Mouse (Mus musculus) MEL (cell line): ENCODE measurements around the gene Mrtfa. TPM values are rescaled to one million over a fixed set of nuclear protein-coding genes. Genes with fewer than 3 reads are reported as not detected.

ENCODE experiments used
- DNase-seq: peaks from one replicate; pipeline ENCODE4 v3.0.0; 2011; ENCODE audit warnings: low read depth, low spot score
- H3K27ac ChIP-seq: 2 replicates; pipeline ENCODE4 v1.5.1; 2012; ENCODE audit warnings: low read depth, mild to moderate bottlenecking, control low read depth, low read length, moderate library complexity; ENCODE audit not compliant: control insufficient read depth
- H3K27me3 ChIP-seq, 2 experiments: fragments of 150-350 bp in 1 of 2; sonication (generic) in 1 of 2; 2 replicates each; pipeline ENCODE4 v1.6.1; 2012; ENCODE audit warnings: low read length in 2 of 2, mild to moderate bottlenecking in 2 of 2, improper control_type of control experiment in 1 of 2, moderate library complexity in 1 of 2; ENCODE audit not compliant: insufficient read depth in 2 of 2, control insufficient read depth in 1 of 2
- H3K36me3 ChIP-seq, 2 experiments: 2 replicates each; pipeline ENCODE4 v1.6.1; 2012 to 2014; ENCODE audit warnings: low read length in 2 of 2, improper control_type of control experiment in 1 of 2, inconsistent platforms in 1 of 2, mild to moderate bottlenecking in 1 of 2; ENCODE audit not compliant: insufficient read depth in 2 of 2, control insufficient read depth in 1 of 2
- H3K4me1 ChIP-seq, 2 experiments: fragments of 150-350 bp in 1 of 2; sonication (generic) in 1 of 2; 2 replicates each; pipeline ENCODE4 v1.6.1; 2012; ENCODE audit warnings: low read length in 2 of 2, improper control_type of control experiment in 1 of 2, mild to moderate bottlenecking in 1 of 2; ENCODE audit not compliant: insufficient read depth in 2 of 2, control insufficient read depth in 1 of 2
- H3K4me3 ChIP-seq, 2 experiments: fragments of 150-350 bp in 1 of 2; sonication (generic) in 1 of 2; 2 replicates each; pipeline ENCODE4 v1.5.1; 2012; ENCODE audit warnings: low read depth in 2 of 2, low read length in 2 of 2, mild to moderate bottlenecking in 2 of 2, moderate library complexity in 2 of 2, control low read depth in 1 of 2, improper control_type of control experiment in 1 of 2; ENCODE audit not compliant: control insufficient read depth in 1 of 2, insufficient read depth in 1 of 2
- H3K79me2 ChIP-seq: 2 replicates; pipeline ENCODE4 v1.6.1; 2012; ENCODE audit warnings: mild to moderate bottlenecking, low read length, moderate library complexity; ENCODE audit not compliant: control insufficient read depth, poor library complexity, insufficient read depth
- H3K9ac ChIP-seq: 2 replicates; pipeline ENCODE4 v1.6.1; 2012; ENCODE audit warnings: low read depth, mild to moderate bottlenecking, control low read depth, low read length, moderate library complexity; ENCODE audit not compliant: control insufficient read depth, poor library complexity, severe bottlenecking
- H3K9me3 ChIP-seq: fragments of 150-350 bp; sonication (generic); replicated peaks from 2 replicates; pipeline ENCODE4 v1.6.1; 2012; ENCODE audit warnings: mild to moderate bottlenecking, low read length, improper control_type of control experiment, moderate library complexity; ENCODE audit not compliant: insufficient read depth
- E2F4 ChIP-seq: IDR thresholded peaks from 2 replicates; pipeline ENCODE4 v1.6.1; 2011; ENCODE audit warnings: low read depth, low read length, improper control_type of control experiment, borderline replicate concordance
- ELF1 ChIP-seq: IDR thresholded peaks from 2 replicates; pipeline ENCODE4 v1.6.1; 2014; ENCODE audit warnings: low read depth, mild to moderate bottlenecking, inconsistent platforms, low read length, improper control_type of control experiment, moderate library complexity
- GABPA ChIP-seq: IDR thresholded peaks from 2 replicates; pipeline ENCODE4 v1.6.1; 2012; ENCODE audit warnings: low read depth, mild to moderate bottlenecking, inconsistent platforms, low read length, improper control_type of control experiment, moderate library complexity
- HCFC1 ChIP-seq: IDR thresholded peaks from 2 replicates; pipeline ENCODE4 v1.6.1; 2012; ENCODE audit warnings: low read depth, mild to moderate bottlenecking, inconsistent platforms, low read length, improper control_type of control experiment, moderate library complexity
- MAFK ChIP-seq: IDR thresholded peaks from 2 replicates; pipeline ENCODE4 v1.6.1; 2011; ENCODE audit warnings: low read depth, mild to moderate bottlenecking, low read length, improper control_type of control experiment, borderline replicate concordance
- MAZ ChIP-seq: IDR thresholded peaks from 2 replicates; pipeline ENCODE4 v1.6.1; 2012; ENCODE audit warnings: low read depth, mild to moderate bottlenecking, inconsistent platforms, low read length, improper control_type of control experiment
- MEF2A ChIP-seq: IDR thresholded peaks from 2 replicates; pipeline ENCODE4 v1.6.1; 2014; ENCODE audit warnings: low read depth, mild to moderate bottlenecking, inconsistent platforms, low read length, improper control_type of control experiment; ENCODE audit not compliant: poor library complexity, insufficient replicate concordance, severe bottlenecking; ENCODE audit errors: extremely low read depth
- NELFE ChIP-seq: IDR thresholded peaks from 2 replicates; pipeline ENCODE4 v1.6.1; 2011; ENCODE audit warnings: low read depth, low read length, improper control_type of control experiment
- POLR2A ChIP-seq, 2 experiments: IDR thresholded peaks; 2 replicates each; pipeline ENCODE4 v1.6.1; 2011 to 2012; ENCODE audit warnings: low read length in 2 of 2, mild to moderate bottlenecking in 2 of 2, control low read depth in 1 of 2, improper control_type of control experiment in 1 of 2, low read depth in 1 of 2, moderate library complexity in 1 of 2; ENCODE audit not compliant: control insufficient read depth in 1 of 2, insufficient read depth in 1 of 2, poor library complexity in 1 of 2
- POLR2AphosphoS5 ChIP-seq: IDR thresholded peaks from 2 replicates; pipeline ENCODE4 v1.6.1; 2012; ENCODE audit warnings: low read depth, borderline replicate concordance, mild to moderate bottlenecking, inconsistent platforms, low read length, moderate library complexity, mixed read lengths
- RCOR1 ChIP-seq: IDR thresholded peaks from 2 replicates; pipeline ENCODE4 v1.6.1; 2012; ENCODE audit warnings: low read depth, mild to moderate bottlenecking, inconsistent platforms, low read length, improper control_type of control experiment
- TAL1 ChIP-seq: IDR thresholded peaks from 2 replicates; pipeline ENCODE4 v1.6.1; 2012; ENCODE audit warnings: mild to moderate bottlenecking, inconsistent platforms, low read length, moderate library complexity, mixed read lengths
- UBTF ChIP-seq: IDR thresholded peaks from 2 replicates; pipeline ENCODE4 v1.6.1; 2012; ENCODE audit warnings: low read depth, mild to moderate bottlenecking, inconsistent platforms, low read length, improper control_type of control experiment, moderate library complexity, borderline replicate concordance; ENCODE audit not compliant: insufficient read depth
- ZKSCAN1 ChIP-seq: IDR thresholded peaks from 2 replicates; pipeline ENCODE4 v1.6.1; 2012; ENCODE audit warnings: low read depth, mild to moderate bottlenecking, inconsistent platforms, low read length, improper control_type of control experiment, moderate library complexity
- ZNF384 ChIP-seq: IDR thresholded peaks from 2 replicates; pipeline ENCODE4 v1.6.1; 2012; ENCODE audit warnings: low read depth, mild to moderate bottlenecking, inconsistent platforms, low read length, improper control_type of control experiment
- polyA plus RNA-seq, 2 experiments: library from polyadenylated mRNA; stranded (reverse) in 1 of 2; unstranded in 1 of 2; fragments of >175 nt in 1 of 2; fragments of >200 nt in 1 of 2; gene quantifications; 2 replicates each; pipeline versions ENCODE4 v1.2.1 to v1.2.4; 2012; ENCODE audit warnings: low replicate concordance in 2 of 2, low read depth in 1 of 2; ENCODE audit not compliant: insufficient read length in 2 of 2, insufficient read depth in 1 of 2, missing spikeins in 1 of 2
- total RNA-seq: library from RNA; depleted of rRNA; stranded (reverse); fragments of 300-350 nt; gene quantifications from 2 replicates; pipeline ENCODE4 v1.2.3, GENCODE M21; 2012

Gene Mrtfa
- total and polyA plus RNA-seq, 3 experiments = 2.6 to 11.9 TPM; not detected in 1

DNA sequence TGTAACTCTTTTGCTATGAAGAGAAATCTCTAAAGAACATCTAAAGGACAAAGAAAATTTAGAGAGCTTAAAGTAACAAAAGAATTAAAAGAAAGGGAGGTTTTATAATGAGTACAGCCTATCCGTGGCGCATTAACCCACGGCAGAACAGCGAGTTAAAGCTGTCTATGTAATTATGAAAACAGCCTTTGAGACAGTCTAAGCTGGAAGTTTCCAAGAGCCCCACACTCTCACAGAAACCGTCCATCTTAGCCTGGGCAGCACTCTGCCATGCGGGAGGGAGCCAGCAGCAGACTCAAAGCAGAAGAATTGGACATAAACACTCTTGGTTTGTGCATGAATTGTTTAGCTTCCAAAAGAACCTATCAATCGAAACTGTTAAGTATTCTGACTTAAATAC, 103.0 kb downstream of the Mrtfa start:
- Histone ChIP-seq H3K79me2 (no peaks in the 10 kb centered on the region), H3K9ac (no peak overlapping the region), H3K36me3 (no peaks in the 10 kb centered on the region; a peak in 1 of 4 replicates), H3K4me1 (no peaks in the 10 kb centered on the region), H3K27ac (no peak overlapping the region), H3K4me3 (no peak overlapping the region), H3K27me3 (no peaks in the 10 kb centered on the region), H3K9me3 (no peaks in the 10 kb centered on the region)
- TF ChIP-seq GABPA (no peak), POLR2AphosphoS5 (no peak), MAZ (no peak)
- DNase-seq = no peak

GRCm38 (mm10) chr15:81086644-81087480, 103.7 kb downstream of the Mrtfa start:
- Histone ChIP-seq H3K27me3 (no peaks in the 10 kb centered on the region), H3K4me3 (no peak overlapping the region), H3K27ac (no peak overlapping the region)
- TF ChIP-seq RCOR1 (no peak), ZKSCAN1 (no peak), HCFC1 (no peak), UBTF (no peak), ZNF384 (no peak), POLR2A (IDR thresholded peaks at IDR 0.05; ENCODE audit: control insufficient read depth in 1 of 2, insufficient read depth in 1 of 2, low read depth in 1 of 2, low read length in 2 of 2, poor library complexity in 1 of 2) (no peak), MAFK (no peak), E2F4 (no peak), TAL1 (no peak)
- TF ChIP-seq, all 39 proteins: peak for 0
- H3K9ac ChIP-seq = no peak overlapping the region
- H3K79me2 ChIP-seq = no peaks in the 10 kb centered on the region
- H3K4me1 ChIP-seq = no peaks in the 10 kb centered on the region
- H3K36me3 ChIP-seq = no peaks in the 10 kb centered on the region; a peak in 1 of 4 replicates
- no peaks in the 10 kb centered on the region for H3K9me3 ChIP-seq
- no peak for DNase-seq

GRCm38 (mm10) chr15:81083826-81084225, 106.7 kb downstream of the Mrtfa start:
- no peak for TF ChIP-seq MEF2A
- no peak for TF ChIP-seq NELFE
- TF ChIP-seq ELF1 = no peak
- no peak for TF ChIP-seq UBTF
- TF ChIP-seq MAZ = no peak
- DNase-seq = no peak
- H3K36me3 ChIP-seq = no peaks in the 10 kb centered on the region; a peak in 1 of 4 replicates
- no peaks in the 10 kb centered on the region for H3K4me1 ChIP-seq
- no peak overlapping the region for H3K27ac ChIP-seq
- no peaks in the 10 kb centered on the region for H3K9me3 ChIP-seq
- no peak overlapping the region for H3K4me3 ChIP-seq
- H3K27me3 ChIP-seq = no peaks in the 10 kb centered on the region
- no peak overlapping the region for H3K9ac ChIP-seq
- H3K79me2 ChIP-seq = no peaks in the 10 kb centered on the region
